Mouse (Mus musculus) CD4-positive, CD25-positive, alpha-beta regulatory T cell (primary cell): ENCODE results near the gene Abca8b. TPM values are rescaled to one million over a fixed set of nuclear protein-coding genes. Genes with fewer than 3 reads are reported as not detected.

Experiments used
- polyA plus RNA-seq: library from polyadenylated mRNA; unstranded; fragments of 100-300 nt; shearing (Covaris generic); gene quantifications from one replicate; pipeline ENCODE4 v1.2.1, GENCODE M21; 2017

Gene Abca8b
- polyA plus RNA-seq: not detected

DNA sequence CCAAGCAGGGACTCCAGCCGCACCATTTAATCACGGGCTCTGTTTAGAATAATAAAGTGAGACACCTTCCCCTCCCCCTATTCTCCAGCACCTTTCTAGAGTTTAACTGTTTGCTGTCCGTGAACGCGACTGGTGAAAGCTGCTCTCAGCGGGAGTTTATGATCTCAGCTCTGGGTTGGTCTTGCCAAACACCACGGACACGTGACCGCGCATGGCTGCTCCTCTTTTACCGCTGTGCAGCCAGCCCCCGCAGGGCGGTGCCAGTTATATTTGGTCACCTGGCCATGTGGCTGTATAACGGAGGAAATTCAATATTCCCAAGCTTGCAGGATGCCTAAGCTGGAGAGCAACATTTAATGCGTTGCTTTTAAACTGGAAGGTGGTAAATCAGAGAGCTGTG lies at the start of gene Abca8b:
Abca8b (minus strand) TSS at position 222 of the 400 bp plus-strand sequence.

Other genes with a start within 250 kb of the Abca8b start
- gene 1700012B07Rik, start 167.8 kb downstream of the Abca8b start, polyA plus RNA-seq: 0.39 TPM
- not detected for gene Abca8a, start 100.1 kb upstream of the Abca8b start, polyA plus RNA-seq
- gene Abca9, start 172.4 kb upstream of the Abca8b start, polyA plus RNA-seq: 0.07 TPM